Mouse (Mus musculus): ENCODE measurements around the gene Lrrc71. TPM values are rescaled to one million over a fixed set of nuclear protein-coding genes. Genes with fewer than 3 reads are reported as not detected.

Gene Lrrc71
- polyA plus RNA-seq, 1 experiment from 2014 or later = 0.12 TPM

DNA sequence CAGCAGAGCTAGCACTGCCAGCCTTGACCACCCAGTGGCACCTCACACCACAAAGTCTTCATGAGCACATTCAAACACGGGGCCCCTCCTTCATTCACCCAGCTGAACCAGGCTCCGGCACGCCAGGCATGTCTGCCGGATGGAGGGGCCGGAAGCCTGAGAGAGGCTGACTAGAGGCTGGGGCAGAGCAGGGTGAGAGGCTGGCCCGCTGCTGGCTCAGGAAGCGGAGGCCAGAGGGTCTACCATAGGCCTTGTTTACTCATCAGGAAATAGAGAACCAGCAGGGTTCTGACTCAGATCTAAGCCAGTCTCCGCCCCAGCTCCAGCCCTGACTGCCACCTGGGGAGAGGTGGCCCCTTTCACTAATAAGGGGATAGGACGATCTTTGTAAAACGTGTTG is 16.7 kb upstream of the Lrrc71 start:
- ATAC-seq (no peak), DNase-seq (ENCODE audit: low read depth, low spot score) (no peak)
- in situ Hi-C loops (cut with MboI; ENCODE audit: low pct_unique_long_range_greater_than_20kb) = no loop called here
- TF ChIP-seq CTCF (IDR thresholded peaks at IDR 0.05) = no peak
- POLR2A ChIA-PET = no interaction called here
- CTCF ChIA-PET = interaction anchor here (1.9 kb wide), 1 partner anchor 9 kb away, joined by 8 read pairs; no protein-coding TSS in a partner anchor
- no peaks in the 10 kb centered on the region for H3K27me3 ChIP-seq

DNA sequence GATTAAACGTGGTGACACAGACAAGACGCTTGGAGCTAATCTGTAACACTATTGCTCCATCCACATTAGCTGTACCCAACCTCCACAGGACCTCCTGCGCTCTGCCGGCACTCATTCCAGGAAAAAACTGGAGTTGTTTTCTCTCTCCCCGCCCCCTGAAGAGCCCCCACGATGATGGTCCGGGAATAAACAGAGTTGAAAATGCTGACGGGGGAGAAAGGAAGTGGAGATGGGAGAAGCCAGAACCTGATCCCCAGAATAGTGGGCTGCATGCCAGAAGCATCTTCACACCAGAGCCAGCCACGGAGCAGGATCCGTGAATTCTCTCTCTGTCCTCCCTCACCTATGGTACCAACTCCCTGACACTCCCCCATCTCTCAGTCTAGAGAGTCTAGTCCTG is 16.1 kb upstream of the Lrrc71 start:
- CTCF ChIA-PET = interaction anchor here (1.9 kb wide), 1 partner anchor 8 kb away, joined by 8 read pairs; no protein-coding TSS in a partner anchor
- DNase-seq (ENCODE audit: low read depth, low spot score) (no peak), ATAC-seq (no peak)
- POLR2A ChIA-PET = no interaction called here
- in situ Hi-C loops (cut with MboI; ENCODE audit: low pct_unique_long_range_greater_than_20kb) = no loop called here
- no peak for TF ChIP-seq CTCF (IDR thresholded peaks at IDR 0.05)
- H3K27me3 ChIP-seq = no peaks in the 10 kb centered on the region

DNA sequence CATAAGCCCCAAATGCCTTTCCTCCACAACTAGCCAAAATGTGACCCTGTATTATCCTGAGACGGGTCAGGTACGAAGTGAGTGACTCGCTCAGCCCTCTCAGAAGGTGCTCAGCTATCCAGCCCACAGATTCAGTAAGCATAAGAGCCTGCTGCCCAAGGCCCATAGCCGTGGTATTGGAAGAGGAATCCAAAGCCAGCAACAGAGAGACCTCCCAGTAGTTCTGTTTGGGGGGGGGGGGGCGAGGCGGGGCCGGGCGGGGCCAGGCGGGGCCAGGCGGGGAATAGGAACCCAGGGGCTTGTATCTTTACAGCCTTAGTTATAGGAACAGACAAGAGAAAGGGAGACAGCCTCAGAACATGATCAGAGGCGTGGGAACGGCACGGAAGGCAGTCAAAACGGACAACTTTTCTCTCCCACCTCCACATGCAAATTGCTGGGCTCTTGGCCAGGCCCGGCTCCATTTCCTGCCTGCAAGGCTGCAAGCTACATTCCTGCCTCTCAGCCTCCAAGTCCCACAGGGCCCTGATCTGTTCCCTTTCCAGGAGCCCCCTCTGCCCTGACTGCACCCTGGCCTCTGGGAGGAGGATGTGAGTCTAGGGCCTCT is 15.4 kb upstream of the Lrrc71 start:
- DNase-seq (ENCODE audit: low read depth, low spot score) = no peak
- no peak for ATAC-seq
- ChIA-PET CTCF (interaction anchor here (1.0 to 1.9 kb wide), 3 partner anchors 8 to 53 kb away, joined by 3 to 8 read pairs (median 3); no protein-coding TSS in a partner anchor), POLR2A (no interaction called here)
- no peaks in the 10 kb centered on the region for H3K27me3 ChIP-seq
- in situ Hi-C loops (cut with MboI; ENCODE audit: low pct_unique_long_range_greater_than_20kb) = no loop called here
- TF ChIP-seq CTCF (IDR thresholded peaks at IDR 0.05) = no peak

DNA sequence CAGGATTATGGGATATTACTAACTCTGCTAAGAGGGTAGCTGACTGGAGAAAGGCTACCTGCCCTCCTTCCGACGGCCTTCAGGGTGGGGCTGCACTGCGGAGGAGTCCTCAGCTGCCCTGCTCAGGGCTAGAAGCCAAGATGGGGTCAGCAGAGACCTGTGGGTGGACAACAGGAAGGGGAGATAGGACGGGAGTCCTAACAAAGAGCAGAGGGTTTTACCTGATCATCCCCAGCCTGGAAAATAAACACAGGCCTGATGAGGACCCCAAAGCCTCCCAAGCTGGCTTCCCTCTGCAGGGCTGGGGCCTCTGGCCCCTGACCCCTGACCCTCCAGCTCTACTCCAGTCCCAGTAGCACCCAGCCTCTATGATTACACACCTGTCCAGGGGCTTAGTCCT is 14.8 kb upstream of the Lrrc71 start:
- no peak for ATAC-seq
- POLR2A ChIA-PET = no interaction called here

DNA sequence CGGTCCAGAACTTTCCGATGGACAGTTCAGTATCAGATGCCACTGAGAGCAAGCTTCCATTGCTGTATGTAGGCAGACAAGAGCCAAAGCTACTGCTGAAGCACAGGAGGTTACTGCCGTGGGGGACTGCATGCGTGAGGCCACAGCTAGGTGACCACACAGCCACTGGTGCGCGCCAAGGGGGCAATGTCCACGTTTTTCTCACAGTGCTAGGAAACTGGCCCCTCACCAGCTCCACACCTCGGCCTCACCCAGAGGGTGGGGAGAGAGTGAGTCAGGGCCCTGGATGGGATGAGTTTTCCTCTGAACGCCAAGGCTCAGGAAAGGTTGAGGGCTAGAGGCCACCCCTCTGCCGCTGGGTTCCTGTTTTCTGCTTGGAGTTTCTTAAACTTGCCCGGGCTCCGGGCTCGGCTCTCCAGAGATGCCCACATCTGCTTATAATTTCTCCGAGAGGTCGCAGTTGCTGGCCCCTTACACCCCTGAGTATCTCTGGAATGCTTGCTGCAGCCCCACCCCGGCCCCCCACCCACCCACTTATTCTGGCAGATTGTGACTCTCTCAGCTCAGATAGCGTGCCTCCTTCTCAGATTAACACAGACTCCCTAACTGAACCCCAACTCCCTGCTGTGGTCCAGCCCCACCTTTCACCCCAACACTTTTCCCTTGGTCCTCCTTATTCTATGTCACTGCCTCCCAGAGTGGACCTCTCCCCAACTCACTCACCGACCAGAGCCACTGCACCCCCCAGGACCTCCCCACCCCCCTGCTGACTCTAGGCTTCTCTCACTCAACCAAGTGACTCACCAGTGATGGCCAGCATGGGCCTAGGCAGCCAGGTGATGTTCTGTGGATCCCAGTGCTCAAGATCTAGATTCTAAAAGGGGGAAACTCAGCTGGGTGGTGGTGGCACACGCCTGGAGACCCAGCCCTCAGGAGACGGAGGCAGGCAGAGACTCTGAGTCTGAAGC is 13.3 kb upstream of the Lrrc71 start:
- in situ Hi-C loops (cut with MboI; ENCODE audit: low pct_unique_long_range_greater_than_20kb) = no loop called here
- CTCF ChIA-PET = interaction anchor here (1.6 to 1.9 kb wide), 2 partner anchors 9 to 12 kb away, joined by 4 to 6 read pairs; no protein-coding TSS in a partner anchor
- H3K27me3 ChIP-seq = no peaks in the 10 kb centered on the region
- POLR2A ChIA-PET = no interaction called here
- DNase-seq (ENCODE audit: low read depth, low spot score) = no peak
- ATAC-seq = no peak
- TF ChIP-seq CTCF (IDR thresholded peaks at IDR 0.05) = no peak

More for the DNA sequence above, 14.8 kb upstream of the Lrrc71 start:
- CTCF ChIA-PET = interaction anchor here (1.0 to 1.3 kb wide), 2 partner anchors 9 to 54 kb away, joined by 3 read pairs; no protein-coding TSS in a partner anchor
- in situ Hi-C loops (cut with MboI; ENCODE audit: low pct_unique_long_range_greater_than_20kb) = no loop called here
- DNase-seq (ENCODE audit: low read depth, low spot score) = no peak
- TF ChIP-seq CTCF (IDR thresholded peaks at IDR 0.05) = no peak
- no peaks in the 10 kb centered on the region for H3K27me3 ChIP-seq

DNA sequence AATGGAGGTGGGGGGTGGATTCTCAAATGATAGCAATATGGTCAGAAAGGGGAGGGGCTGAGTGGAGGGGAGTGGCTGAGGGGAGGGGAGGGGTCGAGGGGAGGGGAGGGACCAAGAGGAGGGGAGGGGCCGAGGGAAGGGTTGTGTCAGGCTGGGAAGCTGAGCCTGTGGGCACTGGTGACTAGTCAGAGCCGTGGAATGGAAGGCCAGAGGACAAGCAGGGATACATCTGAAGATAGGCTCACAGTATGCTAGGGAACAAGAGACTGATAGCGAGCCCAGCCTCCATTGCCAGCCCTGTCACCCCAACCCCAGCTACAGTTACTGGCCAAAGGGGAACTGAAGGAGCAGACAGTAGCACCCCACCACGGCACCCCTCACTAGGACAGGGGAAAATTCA is 10.2 kb upstream of the Lrrc71 start:
- ChIA-PET POLR2A (interaction anchor here (1.1 kb wide), 1 partner anchor 10 kb away, joined by 6 read pairs; no protein-coding TSS in a partner anchor), CTCF (interaction anchor here (1.0 to 6.9 kb wide), 2 partner anchors 11 to 58 kb away, joined by 3 to 60 read pairs; no protein-coding TSS in a partner anchor)
- in situ Hi-C loops (cut with MboI; ENCODE audit: low pct_unique_long_range_greater_than_20kb) = no loop called here
- H3K27me3 ChIP-seq = peaks cover 9% of the 10 kb centered on the region
- no peak for DNase-seq (ENCODE audit: low read depth, low spot score)
- TF ChIP-seq CTCF (IDR thresholded peaks at IDR 0.05) = no peak
- no peak for ATAC-seq

DNA sequence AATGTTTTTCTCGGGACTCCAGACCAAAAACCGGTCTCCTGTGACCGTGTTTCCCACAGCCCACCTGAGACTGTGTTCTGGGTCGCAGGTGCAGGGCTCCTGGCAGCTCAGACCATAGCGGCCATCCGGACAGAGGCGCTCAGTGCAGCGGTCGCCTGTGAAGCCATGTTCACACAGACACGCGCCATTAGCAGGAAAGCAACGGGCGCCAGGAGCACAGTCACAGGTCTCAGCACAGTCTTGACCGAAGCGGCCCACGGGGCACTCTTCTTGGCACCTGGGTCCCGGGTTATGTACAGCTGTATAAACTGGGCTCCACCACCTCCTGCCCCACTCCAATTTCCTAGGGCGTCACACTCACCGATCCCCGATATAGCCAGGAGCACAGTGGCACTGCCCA is 8.1 kb upstream of the Lrrc71 start:
- ChIA-PET CTCF (interaction anchor here (0.6 to 6.9 kb wide), 10 partner anchors 8 to 117 kb away, joined by 3 to 60 read pairs (median 4); no protein-coding TSS in a partner anchor), POLR2A (interaction anchor here (0.6 to 1.1 kb wide), 2 partner anchors 13 to 63 kb away, joined by 3 read pairs; no protein-coding TSS in a partner anchor)
- in situ Hi-C loops (cut with MboI; ENCODE audit: low pct_unique_long_range_greater_than_20kb) = no loop called here
- peaks cover 19% of the 10 kb centered on the region for H3K27me3 ChIP-seq
- DNase-seq (ENCODE audit: low read depth, low spot score) (no peak), ATAC-seq (no peak)
- TF ChIP-seq CTCF (IDR thresholded peaks at IDR 0.05) = no peak

DNA sequence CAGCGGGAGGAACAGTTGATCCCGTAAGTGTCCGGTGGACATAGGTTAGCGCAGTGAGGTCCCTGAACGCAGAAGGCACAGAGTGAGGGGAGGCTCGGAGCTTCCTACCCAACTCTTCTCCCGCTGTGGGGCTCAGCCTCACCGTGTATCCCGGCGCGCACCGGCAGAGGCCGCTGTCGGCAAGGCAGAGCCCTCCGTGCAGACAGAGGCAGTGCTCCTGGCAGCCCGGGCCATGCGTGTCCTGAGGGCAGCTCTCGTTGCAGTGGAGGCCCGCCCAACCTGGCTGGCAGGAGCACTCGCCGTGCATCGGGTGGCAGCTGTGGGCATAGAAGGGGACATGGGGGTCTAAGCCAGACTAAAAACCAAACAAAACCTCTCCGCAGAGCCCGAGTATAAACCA is 7.5 kb upstream of the Lrrc71 start:
- H3K27me3 ChIP-seq = peaks cover 19% of the 10 kb centered on the region
- no peak for DNase-seq (ENCODE audit: low read depth, low spot score)
- ATAC-seq = peak; percentile 75
- POLR2A ChIA-PET = interaction anchor here (0.6 to 1.1 kb wide), 2 partner anchors 13 to 64 kb away, joined by 3 read pairs; no protein-coding TSS in a partner anchor
- CTCF ChIA-PET = interaction anchor here (0.6 to 6.9 kb wide), 14 partner anchors 9 to 124 kb away, joined by 3 to 60 read pairs (median 3); partner anchors contain the start of gene Sh2d2a
- no peak for TF ChIP-seq CTCF (IDR thresholded peaks at IDR 0.05)
- in situ Hi-C loops (cut with MboI; ENCODE audit: low pct_unique_long_range_greater_than_20kb) = no loop called here

DNA sequence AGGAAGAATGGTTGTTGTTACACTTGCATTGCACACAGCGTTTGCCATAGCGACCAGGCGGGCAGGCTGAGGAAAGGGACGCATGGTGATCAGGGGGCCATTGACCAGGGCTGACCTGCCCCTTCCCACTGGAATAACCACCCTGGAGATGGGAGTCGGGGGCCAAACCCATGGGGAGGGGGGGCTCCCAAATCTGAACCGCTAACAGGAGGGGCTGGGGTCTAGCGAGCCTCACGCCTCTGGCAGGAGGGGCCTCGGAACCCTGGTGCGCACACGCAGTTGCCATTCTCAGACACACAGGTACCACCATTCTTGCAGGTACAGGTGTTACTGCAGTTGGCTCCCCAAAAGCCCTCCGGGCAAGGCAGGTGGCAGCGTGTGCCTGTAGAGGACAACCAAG is 5.4 kb upstream of the Lrrc71 start:
- in situ Hi-C loops (cut with MboI; ENCODE audit: low pct_unique_long_range_greater_than_20kb) = no loop called here

DNA sequence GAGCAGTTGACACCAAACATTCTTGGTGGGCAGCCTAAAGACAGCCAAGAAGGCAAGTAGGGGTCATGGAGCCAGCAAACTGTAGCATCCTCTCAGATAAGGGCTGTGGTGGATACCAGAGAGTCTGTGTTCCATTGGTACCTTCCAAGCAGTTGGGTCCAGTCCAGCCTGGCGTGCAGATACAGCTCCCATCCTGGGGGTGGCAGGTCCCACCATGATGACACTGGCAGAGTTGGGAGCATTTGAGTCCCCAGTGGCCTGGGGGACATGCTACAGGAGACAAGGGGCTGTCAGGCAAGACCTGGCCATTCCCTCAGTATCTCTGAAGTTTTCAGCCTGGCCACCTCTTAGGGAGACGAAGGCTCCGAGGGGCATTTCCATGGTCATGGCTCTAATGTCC is 4.1 kb upstream of the Lrrc71 start:
- DNase-seq (ENCODE audit: low read depth, low spot score) = no peak
- ChIA-PET CTCF (interaction anchor here (0.7 to 6.9 kb wide), 4 partner anchors 17 to 86 kb away, joined by 3 to 60 read pairs (median 4); no protein-coding TSS in a partner anchor), POLR2A (no interaction called here)
- no peak for TF ChIP-seq CTCF (IDR thresholded peaks at IDR 0.05)
- ATAC-seq = no peak
- in situ Hi-C loops (cut with MboI; ENCODE audit: low pct_unique_long_range_greater_than_20kb) = no loop called here
- H3K27me3 ChIP-seq = peaks cover 19% of the 10 kb centered on the region

More for the DNA sequence above, 5.4 kb upstream of the Lrrc71 start:
- no peak for DNase-seq (ENCODE audit: low read depth, low spot score)
- no peak for ATAC-seq
- CTCF ChIA-PET = interaction anchor here (1.4 to 6.9 kb wide), 2 partner anchors 16 to 63 kb away, joined by 5 to 60 read pairs; no protein-coding TSS in a partner anchor
- H3K27me3 ChIP-seq = peaks cover 19% of the 10 kb centered on the region
- POLR2A ChIA-PET = no interaction called here
- no peak for TF ChIP-seq CTCF (IDR thresholded peaks at IDR 0.05)
